Mouse (Mus musculus) thymus, adult 2 months (tissue): ENCODE data around the gene Srrd.

Source experiments
- CTCF ChIP-seq: fragments of 200-500 bp; IDR thresholded peaks from 2 replicates; pipeline ENCODE4 v1.5.1; 2012; ENCODE audit warnings: mild to moderate bottlenecking, control low read depth, low read length, moderate library complexity, borderline replicate concordance; ENCODE audit not compliant: control insufficient read depth, poor library complexity, insufficient read depth; ENCODE audit errors: extremely low read depth
- POLR2A ChIP-seq: fragments of 200-500 bp; IDR thresholded peaks from 2 replicates; pipeline ENCODE4 v1.6.1; 2012; ENCODE audit warnings: mild to moderate bottlenecking, low read length, control low read depth, moderate library complexity; ENCODE audit not compliant: control insufficient read depth, poor library complexity, insufficient read depth; ENCODE audit errors: extremely low read depth

DNA sequence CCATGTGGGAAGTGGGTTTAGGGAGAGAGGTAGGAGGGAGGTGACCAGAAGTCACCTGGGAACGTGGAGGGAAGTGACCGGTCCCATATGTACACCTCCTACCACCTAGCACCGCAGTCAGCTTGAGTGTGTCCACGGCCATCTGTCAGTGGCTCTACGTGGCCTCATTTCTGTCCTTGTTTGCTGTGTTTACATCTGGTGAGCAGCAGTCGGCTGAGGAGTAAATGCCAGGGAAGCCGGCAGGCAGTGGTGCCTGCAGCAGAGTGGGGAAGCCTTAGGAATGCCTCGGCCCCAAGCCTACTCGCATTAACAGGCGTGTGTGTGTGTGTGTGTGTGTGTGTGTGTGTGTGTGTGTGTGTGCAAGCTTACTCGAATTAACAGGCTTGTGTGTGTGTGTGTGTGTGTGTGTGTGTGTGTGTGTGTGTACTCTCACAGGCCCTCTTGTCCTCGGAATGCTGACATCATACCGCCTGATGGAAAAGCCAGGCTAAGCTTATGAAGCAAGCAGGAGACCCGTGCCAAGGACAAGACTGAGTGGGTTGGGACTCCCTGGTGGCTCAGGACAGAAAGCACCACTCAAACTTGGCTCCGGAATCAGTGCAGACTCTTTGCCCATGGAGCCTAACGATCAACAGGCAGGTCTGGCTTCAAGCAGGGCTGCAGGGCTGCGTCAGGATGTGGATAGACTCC is 39.9 kb upstream of the Srrd start:
- TF ChIP-seq CTCF, result no peak
- TF ChIP-seq POLR2A, result no peak
